8 mouse cellular contexts compared by ENCODE assay signal in the genomic region with DNA sequence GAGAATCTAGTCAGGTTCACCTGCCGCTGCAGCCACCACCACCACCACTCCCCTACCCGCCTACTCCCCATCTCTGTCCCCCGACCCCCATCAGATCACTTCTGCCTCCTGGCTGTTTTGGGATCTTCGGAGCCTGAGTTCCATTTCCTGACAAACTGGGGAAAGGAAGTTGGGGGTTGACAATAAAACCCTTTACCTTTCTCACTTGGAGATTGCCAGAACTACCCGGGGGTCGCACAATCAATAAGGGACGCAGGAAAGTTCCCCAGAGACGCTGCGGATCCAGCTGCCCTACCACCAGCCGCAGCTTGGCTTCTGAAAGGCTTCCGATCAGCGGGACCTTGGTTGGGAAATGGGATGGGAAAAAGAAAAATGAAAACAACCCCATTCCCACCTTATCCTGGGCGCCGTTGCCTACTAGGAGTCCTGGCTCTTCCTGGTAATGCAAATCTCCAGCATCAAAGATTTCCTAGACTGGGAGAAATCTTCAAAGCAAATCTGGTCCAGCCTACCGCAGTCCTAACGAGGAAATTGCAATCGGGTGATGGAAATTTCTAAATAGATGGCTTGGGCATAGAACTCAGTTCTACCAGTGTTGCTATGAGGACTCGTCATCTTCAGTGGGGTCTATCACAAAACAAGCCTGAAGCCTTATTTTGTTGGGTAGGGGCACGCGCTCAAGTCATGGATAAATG. TPM values are rescaled to one million over a fixed set of nuclear protein-coding genes. Genes with fewer than 3 reads are reported as not detected.
DNase-seq lines count a peak whose midpoint lies in the region; ATAC-seq and TF ChIP-seq lines count a peak whose summit lies in the region.

No protein-coding gene starts in this region.

- H3K36me3 ChIP-seq in heart, embryonic 11.5 days (ENCODE audit: control insufficient read depth, insufficient read depth, low read length) = peaks cover 14% of the 10 kb centered on the region
- H3K36me3 ChIP-seq in ES-Bruce4 (ENCODE audit: control insufficient read depth, insufficient read depth, low read length, poor library complexity, severe bottlenecking) = peaks cover 9% of the 10 kb centered on the region
- H3K36me3 ChIP-seq in forebrain, embryonic 16.5 days (ENCODE audit: control insufficient read depth, insufficient read depth) = peaks cover 4% of the 10 kb centered on the region
- H3K36me3 ChIP-seq in liver, embryonic 15.5 days (replicated peaks) = peaks cover 20% of the 10 kb centered on the region

- no peak for TF ChIP-seq CTCF in ES-Bruce4 (IDR thresholded peaks at IDR 0.05; ENCODE audit: low read depth, low read length)

- peak overlapping the region; percentile 70 for H3K4me3 ChIP-seq in heart, embryonic 11.5 days (ENCODE audit: low read depth, low read length)
- H3K4me3 ChIP-seq in ES-Bruce4 (ENCODE audit: low read depth, low read length) = peak overlapping the region; percentile 95
- H3K4me3 ChIP-seq in forebrain, embryonic 16.5 days (replicated peaks; ENCODE audit: low read length) = peak overlapping the region; percentile 72
- peak overlapping the region; percentile 64 for H3K4me3 ChIP-seq in liver, embryonic 15.5 days (replicated peaks)

- no peaks in the 10 kb centered on the region for H3K27me3 ChIP-seq in heart, embryonic 11.5 days (ENCODE audit: control insufficient read depth, insufficient read depth, low read length)
- no peaks in the 10 kb centered on the region for H3K27me3 ChIP-seq in ES-Bruce4 (ENCODE audit: control insufficient read depth, insufficient read depth, low read length, poor library complexity, severe bottlenecking)
- H3K27me3 ChIP-seq in forebrain, embryonic 16.5 days (replicated peaks; ENCODE audit: control insufficient read depth, insufficient read depth, low read length) = no peaks in the 10 kb centered on the region
- 0 out of 2 replicates have a peak, but pooled peaks cover 9% of the 10 kb centered on the region for H3K27me3 ChIP-seq in liver, embryonic 15.5 days

- H3K9me3 ChIP-seq in heart, embryonic 11.5 days (replicated peaks; ENCODE audit: control insufficient read depth, low read length) = no peaks in the 10 kb centered on the region
- H3K9me3 ChIP-seq in ES-Bruce4 (replicated peaks; ENCODE audit: control insufficient read depth, insufficient read depth, low read length, poor library complexity, severe bottlenecking) = no peaks in the 10 kb centered on the region
- no peaks in the 10 kb centered on the region for H3K9me3 ChIP-seq in forebrain, embryonic 16.5 days (ENCODE audit: control insufficient read depth, low read length)
- H3K9me3 ChIP-seq in liver, embryonic 15.5 days (replicated peaks) = no peaks in the 10 kb centered on the region

- H3K4me2 ChIP-seq in heart, embryonic 11.5 days = peak overlapping the region; percentile 79
- H3K4me2 ChIP-seq in forebrain, embryonic 16.5 days (ENCODE audit: low read length) = peak overlapping the region; percentile 91
- H3K4me2 ChIP-seq in liver, embryonic 15.5 days = peak overlapping the region; percentile 97

- no peak for DNase-seq in heart, postnatal 25 days (ENCODE audit: low spot score)
- no peak for DNase-seq in embryo, embryonic 11 days
- DNase-seq in urinary bladder, postnatal 14 days (ENCODE audit: low spot score) = no peak
- DNase-seq in layer of hippocampus, adult 11-12 months (ENCODE audit: low spot score) = no peak

- H3K27ac ChIP-seq in heart, embryonic 11.5 days (ENCODE audit: low read depth, low read length) = peak overlapping the region; percentile 73; the same call in 1 of the 2 replicates
- no peak overlapping the region for H3K27ac ChIP-seq in ES-Bruce4 (ENCODE audit: insufficient read depth, low read length)
- H3K27ac ChIP-seq in forebrain, embryonic 16.5 days (ENCODE audit: low read length) = peak overlapping the region; percentile 82
- H3K27ac ChIP-seq in liver, embryonic 15.5 days (replicated peaks) = peak overlapping the region; percentile 87

- intact Hi-C loops in heart, postnatal 25 days (cut with DNase I) = no loop called here

- peak overlapping the region; percentile 66 for H3K9ac ChIP-seq in heart, embryonic 11.5 days (ENCODE audit: low read depth, low read length)
- peak overlapping the region; percentile 92 for H3K9ac ChIP-seq in ES-Bruce4 (ENCODE audit: low read depth, poor library complexity, severe bottlenecking)
- H3K9ac ChIP-seq in forebrain, embryonic 16.5 days (replicated peaks; ENCODE audit: low read depth, low read length) = peak overlapping the region; percentile 40
- peak overlapping the region; percentile 71 for H3K9ac ChIP-seq in liver, embryonic 15.5 days

- no peak for TF ChIP-seq EP300 in ES-Bruce4 (IDR thresholded peaks at IDR 0.05; ENCODE audit: insufficient read depth, low read depth, low read length)

- peaks cover 14% of the 10 kb centered on the region for H3K4me1 ChIP-seq in heart, embryonic 11.5 days (ENCODE audit: control insufficient read depth, insufficient read depth, low read length)
- peaks cover 2% of the 10 kb centered on the region for H3K4me1 ChIP-seq in ES-Bruce4 (ENCODE audit: control insufficient read depth, insufficient read depth, low read length)
- H3K4me1 ChIP-seq in forebrain, embryonic 16.5 days (replicated peaks; ENCODE audit: control insufficient read depth, insufficient read depth, low read length) = peaks cover 16% of the 10 kb centered on the region
- peaks cover 30% of the 10 kb centered on the region for H3K4me1 ChIP-seq in liver, embryonic 15.5 days (replicated peaks)

- no peak for ATAC-seq in heart, embryonic 11.5 days (replicated peaks; ENCODE audit: insufficient number of reproducible peaks, low FRiP score, low TSS enrichment)
- ATAC-seq in forebrain, embryonic 16.5 days = no peak
- no peak for ATAC-seq in liver, embryonic 15.5 days (ENCODE audit: insufficient read depth)

- 14% methylated on average over 20 of the region's 20 CpGs for WGBS in heart, embryonic 11.5 days (ENCODE audit: insufficient replicate concordance)
- WGBS in forebrain, embryonic 16.5 days = 17% methylated on average over 20 of the region's 20 CpGs
- 6% methylated on average over 20 of the region's 20 CpGs for WGBS in liver, embryonic 15.5 days (ENCODE audit: insufficient replicate concordance)

- no peak for TF ChIP-seq POLR2A in ES-Bruce4 (IDR thresholded peaks at IDR 0.05; ENCODE audit: insufficient read depth, low read length)

RNA-seq across cellular contexts. Expression of gene Qpctl, which starts 0.8 kb away (rescaled TPM):
- polyA plus RNA-seq in heart, embryonic 11.5 days (2014; fragmentation: Nextera tagmentation; extraction: Ambion mirVana) = 6.4 and 7.6 TPM in 2 replicates
- 1 to 10 TPM; 4.6 to 5.1 TPM for total RNA-seq in heart, postnatal 25 days (2021)
- polyA plus RNA-seq in ES-Bruce4 (2011; ENCODE audit: insufficient read depth, insufficient read length, low read depth, missing spikeins) = 4.1 and 4.6 TPM in 2 replicates
- polyA plus RNA-seq in forebrain, embryonic 16.5 days (2015; fragmentation: Nextera tagmentation; extraction: Ambion mirVana) = 17.1 and 22.4 TPM in 2 replicates
- 4.1 and 4.6 TPM in 2 replicates for polyA plus RNA-seq in liver, embryonic 15.5 days (2015; fragmentation: Nextera tagmentation; extraction: Ambion mirVana)

RNA-seq across cellular contexts. Expression of gene Snrpd2, which starts 1.2 kb away (rescaled TPM):
- 120 and 125 TPM in 2 replicates for polyA plus RNA-seq in heart, embryonic 11.5 days (2014; fragmentation: Nextera tagmentation; extraction: Ambion mirVana)
- 10 to 100 TPM; 67.8 to 71.0 TPM for total RNA-seq in heart, postnatal 25 days (2021)
- 92.9 and 94.6 TPM in 2 replicates for polyA plus RNA-seq in ES-Bruce4 (2011; ENCODE audit: insufficient read depth, insufficient read length, low read depth, missing spikeins)
- polyA plus RNA-seq in forebrain, embryonic 16.5 days (2015; fragmentation: Nextera tagmentation; extraction: Ambion mirVana) = 116 and 118 TPM in 2 replicates
- 52.8 and 55.6 TPM in 2 replicates for polyA plus RNA-seq in liver, embryonic 15.5 days (2015; fragmentation: Nextera tagmentation; extraction: Ambion mirVana)

RNA-seq across cellular contexts. Expression of gene Gipr, which starts 17.6 kb away (rescaled TPM):
- polyA plus RNA-seq in heart, embryonic 11.5 days (2014; fragmentation: Nextera tagmentation; extraction: Ambion mirVana) = 9.0 and 10.8 TPM in 2 replicates
- total RNA-seq in heart, postnatal 25 days (2021) = under 1 TPM; 0.21 to 0.22 TPM
- polyA plus RNA-seq in ES-Bruce4 (2011; ENCODE audit: insufficient read depth, insufficient read length, low read depth, missing spikeins) = 1.9 and 3.5 TPM in 2 replicates
- 21.8 and 32.1 TPM in 2 replicates for polyA plus RNA-seq in forebrain, embryonic 16.5 days (2015; fragmentation: Nextera tagmentation; extraction: Ambion mirVana)
- polyA plus RNA-seq in liver, embryonic 15.5 days (2015; fragmentation: Nextera tagmentation; extraction: Ambion mirVana) = 0.36 and 1.0 TPM in 2 replicates

RNA-seq across cellular contexts. Expression of gene Eml2, which starts 27.9 kb away (rescaled TPM):
- polyA plus RNA-seq in heart, embryonic 11.5 days (2014; fragmentation: Nextera tagmentation; extraction: Ambion mirVana) = 5.4 and 6.9 TPM in 2 replicates
- total RNA-seq in heart, postnatal 25 days (2021) = 10 to 100 TPM; 37.1 to 37.8 TPM
- 63.3 and 64.4 TPM in 2 replicates for polyA plus RNA-seq in ES-Bruce4 (2011; ENCODE audit: insufficient read depth, insufficient read length, low read depth, missing spikeins)
- polyA plus RNA-seq in forebrain, embryonic 16.5 days (2015; fragmentation: Nextera tagmentation; extraction: Ambion mirVana) = 8.3 and 14.4 TPM in 2 replicates
- 3.9 and 4.2 TPM in 2 replicates for polyA plus RNA-seq in liver, embryonic 15.5 days (2015; fragmentation: Nextera tagmentation; extraction: Ambion mirVana)

RNA-seq across cellular contexts. Expression of gene Fbxo46, which starts 28.7 kb away (rescaled TPM):
- polyA plus RNA-seq in heart, embryonic 11.5 days (2014; fragmentation: Nextera tagmentation; extraction: Ambion mirVana) = 6.3 and 6.4 TPM in 2 replicates
- total RNA-seq in heart, postnatal 25 days (2021) = 1 to 10 TPM; 5.4 to 5.5 TPM
- polyA plus RNA-seq in ES-Bruce4 (2011; ENCODE audit: insufficient read depth, insufficient read length, low read depth, missing spikeins) = 4.1 and 4.3 TPM in 2 replicates
- 25.4 and 28.3 TPM in 2 replicates for polyA plus RNA-seq in forebrain, embryonic 16.5 days (2015; fragmentation: Nextera tagmentation; extraction: Ambion mirVana)
- 5.1 TPM in 2 replicates for polyA plus RNA-seq in liver, embryonic 15.5 days (2015; fragmentation: Nextera tagmentation; extraction: Ambion mirVana)

Comparison
In these comparisons a context has a peak if more than half of its experiments do, and no peak if none do; other contexts are left out.
1. H3K9ac ChIP-seq: peak in every context shown above with its lines; median percentile 92 in ES-Bruce4; 71 in liver, embryonic 15.5 days; 66 in heart, embryonic 11.5 days; 40 in forebrain, embryonic 16.5 days.